Mouse (Mus musculus) intestine, embryonic 14.5 days (tissue): ENCODE results near the gene Wdr37. TPM values are rescaled to one million over a fixed set of nuclear protein-coding genes. Genes with fewer than 3 reads are reported as not detected.

ENCODE experiments used
- ATAC-seq: fragments of 200-750 bp; cut with Nextera tagmentation; replicated peaks from 2 replicates; pipeline ENCODE4 v1.8.0; 2017; ENCODE audit warnings: low read depth, moderate number of reproducible peaks, moderate TSS enrichment, moderate library complexity; ENCODE audit not compliant: low FRiP score, low TSS enrichment
- DNase-seq: peaks from one replicate; pipeline ENCODE4 v3.0.0-alpha.2; 2018; ENCODE audit warnings: low spot score
- H3K27ac ChIP-seq: fragments of 300-500 bp; sonication (generic); 2 replicates; pipeline ENCODE4 v1.5.1; 2014; ENCODE audit warnings: low read depth, mild to moderate bottlenecking, control low read depth
- H3K27me3 ChIP-seq: fragments of 300-500 bp; sonication (generic); replicated peaks from 2 replicates; pipeline ENCODE4 v1.6.1; 2014; ENCODE audit warnings: low read length, control low read depth; ENCODE audit not compliant: control insufficient read depth, insufficient read depth
- H3K36me3 ChIP-seq: fragments of 300-500 bp; sonication (generic); 2 replicates; pipeline ENCODE4 v1.6.1; 2014; ENCODE audit warnings: low read length, control low read depth; ENCODE audit not compliant: control insufficient read depth, insufficient read depth
- H3K4me1 ChIP-seq: fragments of 300-500 bp; sonication (generic); replicated peaks from 2 replicates; pipeline ENCODE4 v1.6.1; 2014; ENCODE audit warnings: low read length, control low read depth, mixed read lengths; ENCODE audit not compliant: control insufficient read depth, insufficient read depth
- H3K4me2 ChIP-seq: fragments of 300-500 bp; sonication (generic); 2 replicates; pipeline ENCODE4 v1.6.1; 2014; ENCODE audit warnings: low read length
- H3K4me3 ChIP-seq: fragments of 300-500 bp; sonication (generic); 2 replicates; pipeline ENCODE4 v1.5.1; 2014; ENCODE audit warnings: low read depth, low read length, control low read depth, mixed read lengths
- H3K9ac ChIP-seq: fragments of 300-500 bp; sonication (generic); 2 replicates; pipeline ENCODE4 v1.6.1; 2014; ENCODE audit warnings: mild to moderate bottlenecking, low read length
- H3K9me3 ChIP-seq: fragments of 300-500 bp; sonication (generic); 2 replicates; pipeline ENCODE4 v1.6.1; 2016; ENCODE audit warnings: low read length, control low read depth; ENCODE audit not compliant: control insufficient read depth
- WGBS: fragments of 180-500 bp; shearing (Covaris S2); extraction: QIAGEN DNeasy Blood & Tissue Kit; methylation state at CpG from one replicate; pipeline ENCODE4 v1.1.7; 2014; 5-methylcytosine and 5-hydroxymethylcytosine counted together
- polyA plus RNA-seq: library from polyadenylated mRNA; unstranded; fragments of >200 nt; fragmentation: Nextera tagmentation; extraction: Ambion mirVana; gene quantifications from 2 replicates; pipeline ENCODE4 v1.2.1, GENCODE M21; 2014

Wdr37 gene
- polyA plus RNA-seq, 1 experiment from 2014 or later: 23.0 TPM

DNA sequence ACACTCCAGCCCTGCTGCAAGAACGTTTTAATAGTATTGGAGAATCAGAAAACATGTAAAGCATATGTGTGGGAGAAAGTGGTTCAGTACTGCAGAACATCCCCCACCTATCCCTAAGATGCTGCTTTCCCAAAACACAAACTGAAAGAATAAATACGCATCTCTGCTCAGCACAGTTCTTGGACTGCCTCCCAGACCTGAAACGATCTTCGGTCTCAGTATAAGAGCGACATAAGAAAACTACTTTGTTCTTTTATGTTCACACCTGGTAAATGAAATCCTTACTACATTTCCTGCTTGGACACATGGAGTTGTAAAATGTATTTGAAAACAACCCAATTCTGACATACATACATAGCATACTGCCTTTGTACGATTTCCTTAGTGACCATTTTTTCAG is 71.1 kb downstream of the Wdr37 start:
- ATAC-seq: no peak
- no peaks in the 10 kb centered on the region for H3K9me3 ChIP-seq
- peaks cover 12% of the 10 kb centered on the region for H3K36me3 ChIP-seq
- no peak overlapping the region for H3K9ac ChIP-seq
- H3K27me3 ChIP-seq: no peaks in the 10 kb centered on the region
- H3K4me2 ChIP-seq: no peak overlapping the region
- no peaks in the 10 kb centered on the region for H3K4me1 ChIP-seq
- no peak overlapping the region for H3K27ac ChIP-seq
- 84% methylated on average over 6 of the region's 6 CpGs for WGBS
- no peak for DNase-seq
- no peak overlapping the region for H3K4me3 ChIP-seq

DNA sequence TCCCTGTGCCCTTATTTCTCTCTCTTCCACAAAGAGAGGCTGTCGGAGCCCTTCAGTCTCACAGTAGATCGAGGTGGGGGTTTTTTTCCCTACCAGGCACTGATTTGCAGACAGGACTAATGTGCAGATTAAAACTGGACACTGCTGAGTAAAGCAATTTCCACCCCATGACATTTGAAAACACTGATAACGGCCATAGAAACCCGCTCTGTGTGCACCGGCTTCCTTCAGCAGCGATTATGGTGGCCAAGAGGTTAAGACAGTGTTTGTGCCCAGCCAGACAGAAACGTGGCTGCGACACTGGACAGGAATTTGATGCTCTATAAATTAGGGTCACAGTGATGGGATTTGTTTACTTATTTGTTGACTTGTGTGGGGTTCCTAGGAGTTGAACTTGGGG is 78.5 kb downstream of the Wdr37 start:
- Histone ChIP-seq H3K27ac (no peak overlapping the region), H3K27me3 (no peaks in the 10 kb centered on the region), H3K9ac (no peak overlapping the region), H3K4me3 (no peak overlapping the region), H3K4me2 (no peak overlapping the region), H3K4me1 (no peaks in the 10 kb centered on the region), H3K9me3 (no peaks in the 10 kb centered on the region), H3K36me3 (no peaks in the 10 kb centered on the region)
- DNase-seq (no peak), ATAC-seq (no peak)
- 65% methylated on average over 8 of the region's 8 CpGs for WGBS

DNA sequence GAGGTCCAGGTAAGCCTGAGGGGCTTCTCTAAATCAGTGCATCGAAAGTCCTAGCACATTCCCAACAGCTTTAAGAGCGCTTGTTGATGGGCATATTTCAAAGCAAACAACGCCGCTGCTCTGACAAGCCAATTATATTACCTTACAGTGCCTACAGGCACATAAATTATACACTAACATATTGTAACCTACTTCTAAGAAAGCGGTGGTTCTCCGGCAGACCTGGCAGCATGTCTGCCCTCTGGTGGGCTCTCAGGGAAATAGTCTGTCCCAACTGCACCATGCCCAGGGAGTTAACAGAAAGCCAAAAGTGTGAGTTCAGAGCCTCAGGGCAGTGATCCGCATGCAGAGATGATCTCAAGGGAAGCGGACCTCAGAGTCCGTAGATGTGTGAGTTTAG is 86.5 kb downstream of the Wdr37 start:
- no peaks in the 10 kb centered on the region for H3K36me3 ChIP-seq
- no peaks in the 10 kb centered on the region for H3K9me3 ChIP-seq
- H3K4me3 ChIP-seq: no peak overlapping the region
- ATAC-seq (0 out of 2 replicates have a peak, but pooled peaks have one; percentile 57), DNase-seq (peak; percentile 60)
- no peaks in the 10 kb centered on the region for H3K27me3 ChIP-seq
- 43% methylated on average over 9 of the region's 9 CpGs for WGBS
- no peaks in the 10 kb centered on the region for H3K4me1 ChIP-seq
- H3K27ac ChIP-seq: no peak overlapping the region
- H3K9ac ChIP-seq: no peak overlapping the region
- H3K4me2 ChIP-seq: peak overlapping the region; percentile 23

DNA sequence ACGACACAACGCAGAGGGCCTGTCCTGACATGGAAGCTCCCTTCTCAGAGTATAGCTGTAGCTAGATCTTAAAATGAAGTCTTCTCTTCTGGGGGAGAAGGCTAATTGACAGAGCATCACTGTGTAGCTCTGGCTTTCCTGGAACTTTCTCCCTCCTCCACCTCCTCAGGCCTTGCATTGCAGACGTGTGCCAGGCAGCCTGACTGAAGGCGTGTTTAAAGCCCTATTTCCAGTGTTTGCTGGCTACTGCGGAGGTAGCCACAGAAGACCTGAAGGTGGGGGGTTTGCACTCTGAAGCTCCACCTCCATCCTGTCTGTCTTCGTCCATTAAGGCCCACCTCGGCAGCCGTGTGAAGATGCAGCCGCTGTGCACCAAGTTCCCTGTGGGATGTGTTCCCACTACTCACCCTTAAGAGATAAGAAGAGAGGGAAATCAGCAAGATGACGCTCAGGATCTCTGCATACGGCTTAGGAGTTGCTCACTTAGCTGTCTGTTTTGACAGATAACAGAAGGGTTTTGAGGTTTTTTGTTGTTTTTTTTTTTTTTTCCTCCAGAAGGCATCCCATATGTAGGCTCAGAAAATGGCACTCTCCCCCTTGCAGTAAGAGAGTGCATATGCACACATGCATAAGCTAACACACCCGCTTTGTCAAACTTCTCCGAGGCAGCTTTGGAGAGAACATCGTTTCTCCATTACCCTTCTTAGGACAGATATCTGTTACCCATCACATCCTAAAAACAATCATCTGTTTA is 87.2 kb downstream of the Wdr37 start:
- Histone ChIP-seq H3K27ac (no peak overlapping the region), H3K4me3 (no peak overlapping the region), H3K9ac (no peak overlapping the region), H3K4me2 (peak overlapping the region; percentile 23), H3K4me1 (no peaks in the 10 kb centered on the region), H3K9me3 (no peaks in the 10 kb centered on the region), H3K27me3 (no peaks in the 10 kb centered on the region), H3K36me3 (no peaks in the 10 kb centered on the region)
- WGBS: 61% methylated on average over 14 of the region's 14 CpGs
- DNase-seq (no peak), ATAC-seq (no peak)

DNA sequence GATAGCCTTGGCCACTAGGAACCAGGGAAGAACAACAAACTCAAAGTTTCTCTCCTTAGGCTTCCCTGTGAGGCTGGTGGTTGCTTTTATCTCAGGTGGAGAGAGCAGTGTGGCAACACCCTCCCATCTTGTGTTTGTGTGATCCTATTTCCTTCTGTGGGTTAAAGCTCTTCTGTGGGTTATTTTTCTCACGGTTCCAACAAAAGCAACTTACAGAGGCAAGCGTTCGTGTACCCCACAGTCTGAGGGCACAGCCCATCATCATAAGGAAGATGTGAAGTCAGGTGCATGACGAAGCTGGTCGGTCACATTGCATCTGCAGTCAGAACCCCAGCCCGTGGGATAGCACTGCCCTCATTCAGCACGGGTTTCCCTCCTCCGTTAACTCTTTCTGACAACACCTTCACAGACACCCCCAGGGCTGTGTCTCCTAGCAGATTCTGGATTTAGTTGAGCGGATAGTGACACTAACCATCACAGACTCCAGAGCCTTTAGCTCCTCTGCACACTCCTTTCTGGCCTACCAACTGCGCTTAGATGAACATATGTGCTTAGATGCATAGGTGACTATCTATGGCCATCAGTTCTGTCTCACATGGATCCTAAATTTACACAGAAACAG is 87.9 kb downstream of the Wdr37 start:
- ATAC-seq: no peak
- H3K27ac ChIP-seq: no peak overlapping the region
- H3K36me3 ChIP-seq: no peaks in the 10 kb centered on the region
- no peak for DNase-seq
- no peak overlapping the region for H3K9ac ChIP-seq
- no peak overlapping the region for H3K4me2 ChIP-seq
- H3K4me1 ChIP-seq: no peaks in the 10 kb centered on the region
- 85% methylated on average over 10 of the region's 10 CpGs for WGBS
- no peaks in the 10 kb centered on the region for H3K9me3 ChIP-seq
- H3K4me3 ChIP-seq: no peak overlapping the region
- H3K27me3 ChIP-seq: no peaks in the 10 kb centered on the region

DNA sequence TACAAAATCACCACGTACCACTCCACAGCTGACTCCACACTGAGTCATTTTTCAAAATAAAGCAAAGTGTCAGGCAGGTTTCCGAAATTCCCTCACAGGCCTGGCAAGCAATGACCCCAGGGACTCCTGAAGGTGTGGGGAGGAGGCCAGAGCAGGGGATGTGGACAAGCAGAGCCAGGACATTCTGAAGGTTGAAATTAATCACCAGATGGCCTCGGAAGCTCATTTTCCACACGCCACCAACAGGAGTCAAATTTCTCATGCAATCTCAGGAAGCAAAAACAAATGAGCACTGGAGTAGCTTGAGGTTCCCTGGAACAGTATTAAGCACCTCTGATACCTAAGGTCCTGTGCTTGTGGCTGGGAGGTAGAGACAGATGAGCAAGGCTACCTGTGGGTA is 89.1 kb downstream of the Wdr37 start:
- Histone ChIP-seq H3K27me3 (no peaks in the 10 kb centered on the region), H3K4me2 (no peak overlapping the region), H3K27ac (no peak overlapping the region), H3K4me1 (no peaks in the 10 kb centered on the region), H3K36me3 (no peaks in the 10 kb centered on the region), H3K9me3 (no peaks in the 10 kb centered on the region), H3K4me3 (no peak overlapping the region), H3K9ac (no peak overlapping the region)
- no peak for DNase-seq
- no peak for ATAC-seq
- 41% methylated on average over 4 of the region's 4 CpGs for WGBS

DNA sequence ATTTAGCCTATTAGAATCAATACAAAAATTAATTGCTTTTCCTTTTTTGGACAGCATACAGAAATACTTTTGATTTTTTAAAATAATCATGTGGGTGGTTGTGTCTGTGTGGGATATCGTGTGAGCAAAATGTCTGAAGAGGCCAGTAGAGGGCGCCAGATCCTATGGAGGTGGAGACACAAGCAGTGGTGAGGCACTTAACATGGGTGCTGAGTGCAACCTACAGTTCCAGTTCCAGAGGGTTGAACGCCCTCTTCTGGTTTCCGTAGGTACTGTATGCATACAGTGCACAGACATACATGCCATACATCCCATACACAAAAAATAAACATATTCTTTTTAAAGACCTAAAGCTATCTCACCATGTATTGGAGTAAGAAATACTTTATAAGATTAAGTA is 91.3 kb downstream of the Wdr37 start:
- WGBS: 53% methylated on average over 4 of the region's 4 CpGs
- H3K36me3 ChIP-seq: no peaks in the 10 kb centered on the region
- no peaks in the 10 kb centered on the region for H3K4me1 ChIP-seq
- H3K9ac ChIP-seq: no peak overlapping the region
- no peak overlapping the region for H3K4me3 ChIP-seq
- no peak overlapping the region for H3K27ac ChIP-seq
- no peaks in the 10 kb centered on the region for H3K9me3 ChIP-seq
- ATAC-seq: 0 out of 2 replicates have a peak, but pooled peaks have one; percentile 51
- no peaks in the 10 kb centered on the region for H3K27me3 ChIP-seq
- H3K4me2 ChIP-seq: no peak overlapping the region
- DNase-seq: no peak

DNA sequence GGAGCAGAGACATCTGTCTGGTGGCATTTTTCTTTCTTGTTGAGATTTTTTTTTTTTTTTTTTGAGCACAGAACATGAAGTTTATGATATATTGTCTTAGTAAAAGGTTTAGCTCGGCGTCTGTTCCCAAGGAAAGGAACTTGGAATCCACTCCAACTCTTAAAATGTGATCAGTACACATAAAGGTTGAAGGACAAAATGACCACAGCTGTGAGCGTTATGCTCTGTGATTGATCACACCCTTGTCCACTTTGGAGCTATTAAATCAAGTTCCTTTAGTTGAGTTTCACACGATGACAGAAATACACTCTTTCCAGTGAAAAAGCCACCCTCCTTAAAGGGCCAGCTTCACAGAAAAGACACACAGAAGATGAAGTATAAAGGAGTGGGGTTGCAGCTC is 101.1 kb downstream of the Wdr37 start:
- H3K4me3 ChIP-seq: no peak overlapping the region
- no peaks in the 10 kb centered on the region for H3K36me3 ChIP-seq
- no peaks in the 10 kb centered on the region; the same call in 1 of the 2 replicates for H3K9me3 ChIP-seq
- WGBS: 44% methylated on average over 4 of the region's 4 CpGs
- ATAC-seq: no peak
- H3K9ac ChIP-seq: no peak overlapping the region
- no peak overlapping the region for H3K4me2 ChIP-seq
- no peak overlapping the region for H3K27ac ChIP-seq
- H3K4me1 ChIP-seq: no peaks in the 10 kb centered on the region
- no peaks in the 10 kb centered on the region for H3K27me3 ChIP-seq
- DNase-seq: no peak
